Mouse (Mus musculus) cerebellum, postnatal 4 days (tissue): Measurements from ENCODE around the gene Fam19a3.
A peak's percentile ranks its signal among the peaks of the same experiment; 100 is the strongest.
"Not testable (repeated sequence)": the region's sequence is repeated elsewhere in the genome, so short reads cannot be mapped to it uniquely, and the experiment has no call there.

Experiments used
- DNase-seq, 2 experiments: peaks; one replicate each; pipeline ENCODE4 v3.0.0; 2022; ENCODE audit warnings: low spot score in 2 of 2, mixed read lengths in 1 of 2

Gene Fam19a3

DNA sequence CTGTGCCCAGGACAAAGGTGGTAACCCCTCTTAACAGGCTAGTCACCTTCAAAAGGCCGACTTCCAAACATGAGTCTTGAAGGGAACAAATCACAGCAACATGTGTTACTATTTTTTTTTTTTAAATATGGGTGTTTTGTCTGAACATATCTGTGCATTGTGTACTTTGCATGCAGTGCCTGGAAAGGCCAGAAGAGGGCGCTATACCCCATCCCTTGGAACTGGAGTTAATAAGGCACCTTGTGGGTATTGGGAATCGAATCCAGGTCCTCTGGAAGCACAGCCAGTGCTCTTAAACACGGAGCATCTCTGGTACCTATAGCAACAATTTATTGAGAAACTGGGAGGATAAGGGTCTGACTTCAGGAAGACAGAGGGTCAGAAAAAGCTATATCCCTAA lies 16.6 kb downstream of the Fam19a3 start:
- peak in 1 of 2 experiments; percentile 22 for DNase-seq

DNA sequence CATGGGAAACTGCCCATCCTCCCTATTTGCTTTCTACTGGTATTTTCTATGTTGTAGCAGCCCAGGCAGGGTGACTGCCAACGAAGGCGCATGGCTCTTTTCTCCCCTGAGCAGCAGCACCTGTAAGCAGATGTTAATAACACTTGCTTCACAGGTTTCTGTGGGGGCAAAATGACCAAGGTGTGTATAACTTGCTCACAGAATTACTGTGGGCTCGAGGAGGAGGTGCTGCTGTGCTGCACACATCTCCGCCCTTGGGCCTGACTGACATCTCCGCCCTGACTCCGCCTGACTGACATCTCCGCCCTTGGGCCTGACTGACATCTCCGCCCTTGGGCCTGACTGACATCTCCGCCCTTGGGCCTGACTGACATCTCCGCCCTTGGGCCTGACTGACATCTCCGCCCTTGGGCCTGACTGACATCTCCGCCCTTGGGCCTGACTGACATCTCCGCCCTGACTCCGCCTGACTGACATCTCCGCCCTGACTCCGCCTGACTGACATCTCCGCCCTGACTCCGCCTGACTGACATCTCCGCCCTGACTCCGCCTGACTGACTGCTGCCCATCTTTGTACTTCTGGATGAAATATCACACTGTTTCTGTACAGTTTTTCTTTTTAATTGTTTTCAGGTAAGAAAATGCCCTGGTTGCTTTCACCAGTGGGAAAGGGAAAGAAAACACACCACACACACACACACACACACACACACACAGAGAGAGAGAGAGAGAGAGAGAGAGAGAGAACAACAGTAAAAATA lies 19.4 kb downstream of the Fam19a3 start:
- DNase-seq: not testable (repeated sequence)

DNA sequence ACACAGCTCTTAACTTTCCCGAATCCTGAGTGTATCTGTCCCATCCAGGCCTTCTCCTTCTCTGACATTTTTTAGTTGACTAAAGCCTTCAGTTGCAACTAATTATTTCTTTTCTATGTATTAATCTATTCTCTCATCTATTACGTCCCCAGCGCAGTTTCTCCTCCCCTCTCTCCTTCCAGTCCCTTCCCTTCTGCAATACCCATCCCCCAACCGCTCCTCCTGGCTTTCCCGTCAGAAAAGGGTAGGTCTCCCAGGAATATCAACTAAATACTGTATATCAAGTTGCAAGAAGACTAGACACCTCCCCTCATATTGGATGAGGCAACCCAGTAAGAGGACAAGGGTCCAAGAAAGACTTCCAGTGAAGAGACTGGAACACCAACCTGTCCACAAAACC lies 22.8 kb downstream of the Fam19a3 start:
- DNase-seq: no peak

DNA sequence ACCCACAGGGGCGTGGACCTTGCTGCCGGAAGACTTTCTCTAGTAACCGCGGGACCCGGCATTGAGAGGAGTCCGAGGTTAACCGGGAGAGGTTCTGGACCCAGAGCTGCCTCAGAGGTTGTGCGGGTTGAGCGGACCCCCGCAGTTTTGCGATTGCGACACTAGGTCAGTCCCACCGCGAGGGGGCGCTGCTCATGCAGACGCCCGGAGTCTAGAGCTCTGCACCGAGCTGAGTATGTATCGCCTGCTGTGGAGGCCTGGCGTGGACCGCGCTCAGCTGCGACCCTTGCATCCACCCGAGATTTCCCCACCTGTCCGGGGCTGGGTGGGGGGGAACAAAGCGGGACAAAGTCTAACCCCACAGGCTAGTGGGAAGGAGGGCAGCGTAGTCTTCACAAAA lies 23.2 kb downstream of the Fam19a3 start:
- peak; percentile 76 to 84 for DNase-seq

DNA sequence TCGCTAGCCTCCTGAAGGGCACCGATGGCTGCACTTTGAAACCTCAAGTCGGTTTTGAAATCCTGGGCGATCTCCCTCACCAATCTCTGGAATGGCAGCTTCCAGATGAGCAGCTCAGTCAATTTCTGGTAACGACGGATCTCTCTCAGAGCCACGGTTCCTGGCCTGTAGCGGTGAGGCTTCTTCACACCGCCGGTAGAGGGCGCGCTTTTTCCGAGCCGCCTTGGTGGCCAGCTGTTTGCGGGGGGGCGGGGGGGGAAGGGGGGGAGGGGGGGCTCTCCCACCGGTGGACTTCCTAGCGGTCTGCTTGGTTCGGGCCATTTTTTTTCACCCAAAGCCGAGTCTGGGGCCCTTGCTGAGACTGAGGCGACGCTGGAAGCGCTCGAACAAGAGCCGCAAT lies 28.8 kb downstream of the Fam19a3 start:
- not testable (repeated sequence) for DNase-seq

DNA sequence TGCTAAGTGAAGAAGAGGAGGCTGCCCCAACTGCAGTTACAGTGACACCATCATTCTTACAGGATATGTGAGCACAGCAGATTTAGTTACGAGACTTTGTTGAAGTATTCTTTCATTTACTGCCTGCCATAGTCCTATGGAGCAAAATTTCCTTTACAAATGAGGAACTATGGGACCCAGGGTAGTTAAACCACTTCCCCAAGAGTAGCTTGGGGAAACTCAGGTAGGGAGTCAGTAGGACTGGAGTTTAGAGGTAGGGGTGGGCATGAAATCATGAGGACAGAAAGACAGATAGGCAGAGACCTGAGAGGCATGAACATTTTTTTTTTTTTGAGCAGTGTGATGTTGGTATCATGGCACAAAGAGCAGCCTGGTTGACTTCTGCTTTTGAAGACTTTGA lies 37.8 kb downstream of the Fam19a3 start:
- no peak for DNase-seq

DNA sequence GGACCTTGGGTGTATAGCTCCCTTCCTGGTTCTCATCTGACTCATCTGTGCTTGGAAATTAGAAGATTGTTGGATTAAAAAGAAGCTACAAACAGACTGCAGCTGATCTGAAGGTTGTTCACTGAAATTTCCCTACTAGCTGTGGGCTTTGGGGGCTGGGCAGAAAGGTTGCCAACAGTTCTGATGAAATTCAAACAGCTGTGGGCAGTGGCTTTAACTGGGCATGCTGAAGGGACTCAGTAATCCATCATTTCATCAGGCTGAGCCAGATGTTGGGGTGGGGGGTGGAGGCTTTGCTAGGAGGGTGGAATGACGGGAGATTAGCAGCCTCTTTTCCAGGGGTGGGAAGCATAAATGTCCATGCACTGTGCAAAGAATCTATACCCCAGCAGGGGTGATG lies 38.5 kb downstream of the Fam19a3 start:
- no peak for DNase-seq

DNA sequence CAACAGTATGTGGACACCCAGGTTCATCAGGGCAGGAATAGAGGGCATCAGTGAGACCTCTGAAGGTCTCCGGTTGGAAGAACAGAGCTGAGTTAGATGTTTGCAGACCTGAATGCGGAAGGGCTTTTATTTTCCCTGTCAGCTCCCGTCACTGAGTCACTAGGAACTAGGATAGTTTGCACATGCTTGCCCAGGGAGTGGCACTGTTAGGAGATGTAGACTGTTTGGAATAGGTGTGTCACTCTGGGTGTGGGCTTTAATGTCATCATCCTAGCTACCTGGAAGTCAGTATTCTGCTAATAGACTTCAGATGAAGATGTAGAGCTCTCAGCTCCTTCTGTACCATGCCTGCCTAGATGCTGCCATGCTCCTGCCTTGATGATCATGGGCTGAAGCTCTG lies 39.7 kb downstream of the Fam19a3 start:
- no peak for DNase-seq

DNA sequence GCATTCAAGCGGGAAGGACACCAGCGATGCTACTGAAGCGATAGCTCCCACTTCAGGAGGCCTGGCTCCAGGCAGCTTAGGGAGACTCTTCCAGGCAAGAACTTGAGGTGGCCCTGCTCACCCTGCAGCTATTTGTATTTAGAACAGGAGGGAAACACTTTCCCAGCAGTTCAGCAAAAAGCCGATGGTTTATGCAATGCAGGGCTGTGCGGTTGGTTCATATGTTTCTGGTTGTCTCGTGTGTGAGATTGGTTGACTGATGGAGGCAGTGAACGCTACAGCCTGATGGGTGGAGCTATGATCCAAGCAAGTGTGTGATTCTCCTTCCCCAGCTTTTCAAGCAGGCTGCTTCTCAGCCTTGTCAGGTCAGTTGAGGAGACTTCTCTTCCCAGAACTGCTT lies 47.0 kb downstream of the Fam19a3 start:
- no peak for DNase-seq

DNA sequence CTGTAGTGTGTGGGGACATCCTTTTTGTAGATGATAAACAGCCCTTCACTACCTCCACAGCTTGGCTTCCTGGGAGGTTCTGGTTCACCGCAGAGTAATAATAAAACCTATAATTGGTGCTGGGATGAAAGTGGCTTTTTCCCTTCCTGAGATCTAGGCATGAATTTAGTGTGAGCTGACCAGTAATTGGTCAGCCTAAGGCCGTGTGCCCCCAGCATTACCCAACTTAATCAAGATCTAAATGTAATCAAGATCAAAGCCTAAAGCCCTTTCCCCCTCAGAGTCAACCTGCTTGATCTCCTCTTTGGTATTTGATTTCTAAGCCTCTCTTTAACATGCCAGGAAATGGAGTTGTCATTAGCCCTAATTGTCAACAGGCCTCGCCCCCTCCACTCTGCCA lies 48.7 kb downstream of the Fam19a3 start:
- DNase-seq: no peak

DNA sequence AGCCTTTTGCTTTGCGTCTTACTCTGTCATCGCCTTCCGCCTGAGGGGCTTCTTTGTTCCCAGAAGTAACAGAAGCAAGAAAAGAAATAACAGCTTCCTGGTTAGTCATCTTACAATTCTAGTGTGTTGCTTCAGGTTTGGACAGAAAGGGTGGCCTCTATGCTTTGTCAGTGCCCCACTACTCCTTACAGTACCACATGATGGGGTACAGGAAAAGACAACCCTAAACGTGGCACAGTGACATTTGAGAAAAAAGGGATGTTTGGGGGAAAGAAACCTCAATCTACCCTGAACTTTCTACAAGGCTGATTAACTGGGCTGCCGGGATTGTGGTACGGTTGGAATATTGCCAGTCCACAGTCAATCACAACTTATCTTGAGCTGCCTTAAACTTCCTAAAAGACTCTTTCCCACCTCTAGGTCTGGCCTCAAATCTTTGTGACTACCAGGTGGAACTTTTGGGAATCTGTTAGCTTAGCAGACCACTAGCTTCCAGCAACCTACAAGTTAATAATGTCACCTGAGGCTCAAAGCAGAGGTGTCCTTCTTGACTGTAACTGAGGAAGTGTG lies 52.3 kb downstream of the Fam19a3 start:
- DNase-seq: no peak
